Mouse (Mus musculus) myocyte (in vitro differentiated cells): ENCODE measurements at regions not wholly inside any gene's neighbourhood (a gene's known extent, or its start where the extent isn't known, plus 50 kb on each side); places are given as distances from the start of the nearest gene placed in this dataset.

Source experiments
- H3K27me3 ChIP-seq: one replicate; pipeline ENCODE4 v1.6.1; 2011; ENCODE audit not compliant: control insufficient read depth, insufficient read depth, insufficient read length
- H3K36me3 ChIP-seq: one replicate; pipeline ENCODE4 v1.6.1; 2011; ENCODE audit not compliant: control insufficient read depth, insufficient read depth
- H3K4me2 ChIP-seq: one replicate; pipeline ENCODE4 v1.6.1; 2011; ENCODE audit warnings: low read depth, control low read depth
- H3K4me3 ChIP-seq: one replicate; pipeline ENCODE4 v1.5.1; 2011; ENCODE audit warnings: mild to moderate bottlenecking, control low read depth, moderate library complexity
- H3K79me2 ChIP-seq: one replicate; pipeline ENCODE4 v1.6.1; 2011; ENCODE audit not compliant: control insufficient read depth, insufficient read depth
- H3ac ChIP-seq: one replicate; pipeline ENCODE4 v1.6.1; 2011; ENCODE audit not compliant: control insufficient read depth, insufficient read length
- CEBPB ChIP-seq: IDR thresholded peaks from 2 replicates; pipeline ENCODE4 v1.6.1; 2011; ENCODE audit warnings: mild to moderate bottlenecking, moderate library complexity; ENCODE audit not compliant: poor library complexity, insufficient read depth, severe bottlenecking
- E2F4 ChIP-seq: IDR thresholded peaks from one replicate; pipeline ENCODE4 v1.6.1; 2011; ENCODE audit warnings: mild to moderate bottlenecking, control low read depth, moderate library complexity; ENCODE audit not compliant: insufficient read depth
- MAX ChIP-seq: IDR thresholded peaks from one replicate; pipeline ENCODE4 v1.6.1; 2011; ENCODE audit warnings: low read depth, mild to moderate bottlenecking, control low read depth
- MYOD1 ChIP-seq, 3 experiments: IDR thresholded peaks; one replicate each; pipeline ENCODE4 v1.6.1; 2011; ENCODE audit warnings: control low read depth in 2 of 3, low read depth in 2 of 3, mild to moderate bottlenecking in 2 of 3, moderate library complexity in 1 of 3; ENCODE audit not compliant: insufficient read length in 2 of 3, control insufficient read depth in 1 of 3
- MYOG ChIP-seq, 3 experiments: IDR thresholded peaks; one replicate each; pipeline ENCODE4 v1.6.1; 2011; ENCODE audit warnings: control low read depth in 2 of 3, low read depth in 2 of 3, mild to moderate bottlenecking in 2 of 3; ENCODE audit not compliant: insufficient read length in 2 of 3, control insufficient read depth in 1 of 3, insufficient read depth in 1 of 3
- POLR2A ChIP-seq: IDR thresholded peaks from one replicate; pipeline ENCODE4 v1.6.1; 2011; ENCODE audit warnings: low read depth, mild to moderate bottlenecking, control low read depth, moderate library complexity; ENCODE audit not compliant: insufficient read length
- POLR2AphosphoS2 ChIP-seq: IDR thresholded peaks from one replicate; pipeline ENCODE4 v1.6.1; 2011; ENCODE audit warnings: low read depth, control low read depth; ENCODE audit not compliant: insufficient read length
- REST ChIP-seq: IDR thresholded peaks from one replicate; pipeline ENCODE4 v1.6.1; 2011; ENCODE audit warnings: mild to moderate bottlenecking, control low read depth, moderate library complexity; ENCODE audit not compliant: insufficient read depth, insufficient read length
- SRF ChIP-seq: IDR thresholded peaks from one replicate; pipeline ENCODE4 v1.6.1; 2011; ENCODE audit warnings: low read depth; ENCODE audit not compliant: control insufficient read depth, insufficient read length
- TCF12 ChIP-seq: IDR thresholded peaks from one replicate; pipeline ENCODE4 v1.6.1; 2011; ENCODE audit warnings: mild to moderate bottlenecking, control low read depth; ENCODE audit not compliant: poor library complexity, insufficient read depth, severe bottlenecking
- TCF3 ChIP-seq: IDR thresholded peaks from one replicate; pipeline ENCODE4 v1.6.1; 2011; ENCODE audit warnings: low read depth, control low read depth; ENCODE audit not compliant: insufficient read length
- USF1 ChIP-seq: IDR thresholded peaks from one replicate; pipeline ENCODE4 v1.6.1; 2011; ENCODE audit warnings: low read depth, mild to moderate bottlenecking, control low read depth, moderate library complexity

- no peak overlapping the region for H3K4me3 ChIP-seq
- H3K79me2 ChIP-seq = no peaks in the 10 kb centered on the region
- H3K4me2 ChIP-seq = no peak overlapping the region
- no peaks in the 10 kb centered on the region for H3K27me3 ChIP-seq
- H3ac ChIP-seq = no peak overlapping the region
- TF ChIP-seq E2F4 (no peak), TCF3 (no peak), REST (no peak), CEBPB (no peak), POLR2AphosphoS2 (no peak), MYOG (IDR thresholded peaks at IDR 0.05; ENCODE audit: control insufficient read depth in 1 of 3, insufficient read depth in 1 of 3, insufficient read length in 2 of 3, low read depth in 2 of 3) (no peak), TCF12 (no peak), USF1 (no peak), MYOD1 (IDR thresholded peaks at IDR 0.05; ENCODE audit: control insufficient read depth in 1 of 3, insufficient read length in 2 of 3, low read depth in 2 of 3) (no peak), SRF (no peak), POLR2A (no peak), MAX (no peak)
- no peaks in the 10 kb centered on the region for H3K36me3 ChIP-seq
Measured at GRCm38 (mm10) chr12:70577769-70578168, 124.9 kb downstream of the Tmx1 start.

- Histone ChIP-seq H3ac (no peak overlapping the region), H3K36me3 (no peaks in the 10 kb centered on the region), H3K4me2 (no peak overlapping the region), H3K27me3 (no peaks in the 10 kb centered on the region), H3K4me3 (no peak overlapping the region), H3K79me2 (no peaks in the 10 kb centered on the region)
- TF ChIP-seq TCF12 = no peak
- no peak for TF ChIP-seq POLR2A
- no peak for TF ChIP-seq POLR2AphosphoS2
- TF ChIP-seq E2F4 = no peak
- TF ChIP-seq TCF3 = no peak
- no peak for TF ChIP-seq CEBPB
- TF ChIP-seq SRF = no peak
Measured at GRCm38 (mm10) chr12:70579328-70579905, 126.5 kb downstream of the Tmx1 start.

- H3ac ChIP-seq = no peak overlapping the region
- no peak overlapping the region for H3K4me2 ChIP-seq
- H3K27me3 ChIP-seq = no peaks in the 10 kb centered on the region
- H3K79me2 ChIP-seq = no peaks in the 10 kb centered on the region
- H3K36me3 ChIP-seq = no peaks in the 10 kb centered on the region
- TF ChIP-seq SRF (no peak), TCF12 (no peak), MYOG (IDR thresholded peaks at IDR 0.05; ENCODE audit: control insufficient read depth in 1 of 3, insufficient read depth in 1 of 3, insufficient read length in 2 of 3, low read depth in 2 of 3) (no peak), MAX (no peak), USF1 (no peak), POLR2A (no peak), TCF3 (no peak), E2F4 (no peak), POLR2AphosphoS2 (no peak)
- H3K4me3 ChIP-seq = no peak overlapping the region
Measured at GRCm38 (mm10) chr12:70586181-70586580, 133.3 kb downstream of the Tmx1 start.

- no peak for TF ChIP-seq MYOD1 (IDR thresholded peaks at IDR 0.05; ENCODE audit: control insufficient read depth in 1 of 3, insufficient read length in 2 of 3, low read depth in 2 of 3)
- TF ChIP-seq E2F4 = no peak
- TF ChIP-seq TCF12 = no peak
- no peak for TF ChIP-seq USF1
- TF ChIP-seq POLR2A = no peak
- TF ChIP-seq MAX = no peak
- no peak for TF ChIP-seq REST
- Histone ChIP-seq H3K4me2 (no peak overlapping the region), H3K4me3 (no peak overlapping the region), H3K79me2 (no peaks in the 10 kb centered on the region), H3K27me3 (no peaks in the 10 kb centered on the region), H3ac (no peak overlapping the region), H3K36me3 (no peaks in the 10 kb centered on the region)
Measured at GRCm38 (mm10) chr12:70588234-70588633, 135.3 kb downstream of the Tmx1 start.

- H3K27me3 ChIP-seq = no peaks in the 10 kb centered on the region
- TF ChIP-seq TCF12 (no peak), USF1 (no peak), CEBPB (no peak), POLR2A (no peak), POLR2AphosphoS2 (no peak), SRF (no peak)
- no peak overlapping the region for H3K4me2 ChIP-seq
- no peak overlapping the region for H3K4me3 ChIP-seq
- H3K36me3 ChIP-seq = no peaks in the 10 kb centered on the region
- no peak overlapping the region for H3ac ChIP-seq
- H3K79me2 ChIP-seq = no peaks in the 10 kb centered on the region
Measured at GRCm38 (mm10) chr12:70589315-70589742, 136.4 kb downstream of the Tmx1 start.
